Mouse (Mus musculus) heart, adult 8-10 months (tissue): Measurements from ENCODE around the gene Shroom1. TPM values are rescaled to one million over a fixed set of nuclear protein-coding genes. Genes with fewer than 3 reads are reported as not detected.
A peak's percentile ranks its signal among the peaks of the same experiment; 100 is the strongest.
"Not testable (repeated sequence)": the region's sequence is repeated elsewhere in the genome, so short reads cannot be mapped to it uniquely, and the experiment has no call there.

Experiments
- DNase-seq: peaks from one replicate; pipeline ENCODE4 v3.0.0; 2022; ENCODE audit warnings: low spot score
- total RNA-seq, 4 experiments: library from RNA; stranded (reverse); gene quantifications; 2 replicates each; pipeline ENCODE4 v1.2.4; 2022

Gene Shroom1
- total RNA-seq: under 1 TPM; 0.57 to 0.82 (median 0.73) TPM

DNA sequence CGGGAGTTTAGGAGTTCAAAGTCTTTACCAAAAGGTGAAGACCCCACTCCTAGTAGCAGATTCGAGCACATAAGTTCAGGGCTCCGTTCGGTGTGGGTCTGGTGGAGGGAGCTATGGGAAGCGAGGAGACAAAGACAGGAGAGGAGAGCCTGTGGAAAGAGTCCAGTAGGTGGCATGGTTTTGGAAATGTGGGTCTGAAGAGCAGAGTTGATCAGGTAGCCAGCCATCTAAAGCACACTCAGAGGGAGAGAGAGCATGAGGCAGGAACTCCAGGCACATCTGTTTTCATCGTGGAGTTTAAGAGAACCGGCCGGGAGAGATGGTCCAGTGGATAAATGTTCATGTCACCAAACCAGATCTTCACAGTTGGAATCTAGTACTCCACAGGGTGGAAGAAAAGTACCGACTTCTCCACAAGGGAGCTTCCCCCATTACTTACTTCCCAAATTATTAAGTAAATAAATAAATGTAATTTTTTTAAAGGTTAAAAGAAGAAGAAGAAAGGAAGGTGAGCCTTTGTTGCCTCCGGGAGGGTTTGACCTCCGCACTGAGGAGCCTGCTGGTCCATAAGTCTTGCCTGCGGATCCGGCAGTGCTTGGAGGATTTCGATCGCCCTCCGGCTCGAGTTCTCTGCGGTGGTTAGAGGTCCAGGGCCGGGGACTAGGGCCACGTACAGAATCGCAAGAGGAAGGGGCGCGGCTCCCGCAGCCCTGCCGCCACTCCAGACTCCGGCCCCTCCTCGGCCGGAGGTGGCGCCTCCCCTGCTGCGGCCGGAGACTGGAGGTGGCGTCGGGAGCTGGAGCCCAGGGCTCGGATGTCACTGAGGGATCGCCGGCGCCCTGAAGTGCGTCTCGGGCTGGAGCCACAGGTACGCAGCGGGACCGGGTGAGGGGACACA is at the start of gene Shroom1, which contains the start of gene Gm10447:
Gene Shroom1, plus strand, starts transcription at position 732 of the 898 bp plus-strand sequence.
Gene Gm10447, minus strand, starts transcription at position 637 of the 898 bp plus-strand sequence.
- DNase-seq: peak; percentile 40

DNA sequence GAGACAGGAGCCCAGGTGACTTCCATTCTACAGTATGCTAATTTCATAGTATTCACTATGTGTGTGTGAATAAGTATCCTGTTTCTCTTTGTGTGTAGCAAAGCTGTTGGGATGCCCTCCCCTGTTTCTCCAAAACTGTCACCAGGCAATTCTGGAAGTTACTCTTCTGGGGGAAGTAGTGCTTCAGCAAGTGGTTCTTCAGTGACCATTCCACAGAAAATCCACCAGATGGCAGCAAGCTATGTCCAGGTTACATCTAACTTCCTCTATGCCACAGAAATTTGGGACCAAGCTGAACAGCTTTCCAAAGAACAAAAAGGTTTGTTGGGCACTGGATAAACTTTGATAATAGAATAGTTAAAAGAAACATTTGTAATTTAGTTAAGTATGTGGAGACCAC is 45.3 kb upstream of the Shroom1 start:
- no peak for DNase-seq

DNA sequence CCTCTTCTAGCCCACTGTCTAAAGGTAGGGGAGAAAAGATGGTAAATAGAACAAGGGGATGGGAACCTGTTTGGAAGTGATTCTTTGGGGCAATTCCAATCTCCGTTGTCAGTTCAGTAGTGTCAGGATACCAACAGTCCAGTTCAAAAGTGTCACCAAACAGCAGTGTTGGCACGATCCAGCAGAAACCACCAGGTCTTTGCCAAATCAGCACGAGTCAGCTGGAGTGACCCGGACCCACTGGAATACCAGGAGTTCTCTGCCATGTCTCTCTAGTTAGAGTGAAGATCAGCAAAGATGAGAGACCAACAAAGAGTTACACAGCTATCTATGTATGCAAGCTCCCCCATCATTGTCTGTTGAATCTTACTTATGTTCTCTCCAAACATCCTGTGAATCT is 43.1 kb upstream of the Shroom1 start:
- DNase-seq: no peak

DNA sequence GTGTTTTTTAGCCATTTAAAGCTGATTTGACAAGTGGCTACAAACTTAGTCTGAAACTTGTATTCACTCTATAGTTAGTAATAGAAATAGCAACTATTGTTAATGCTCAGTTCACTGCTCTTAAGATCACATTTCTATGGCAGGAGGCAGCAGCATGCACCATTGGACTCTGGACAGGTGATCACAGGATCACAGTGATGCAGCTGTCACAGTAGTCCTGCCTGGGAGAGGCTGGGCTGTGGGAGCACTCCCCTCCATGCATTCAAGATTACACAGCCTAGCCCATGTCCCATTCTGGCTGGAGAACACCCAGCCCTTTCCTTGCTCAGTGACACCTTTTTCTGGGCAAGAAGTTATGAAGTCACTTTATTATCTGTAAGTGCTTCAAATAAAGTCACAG is 39.0 kb upstream of the Shroom1 start:
- no peak for DNase-seq

DNA sequence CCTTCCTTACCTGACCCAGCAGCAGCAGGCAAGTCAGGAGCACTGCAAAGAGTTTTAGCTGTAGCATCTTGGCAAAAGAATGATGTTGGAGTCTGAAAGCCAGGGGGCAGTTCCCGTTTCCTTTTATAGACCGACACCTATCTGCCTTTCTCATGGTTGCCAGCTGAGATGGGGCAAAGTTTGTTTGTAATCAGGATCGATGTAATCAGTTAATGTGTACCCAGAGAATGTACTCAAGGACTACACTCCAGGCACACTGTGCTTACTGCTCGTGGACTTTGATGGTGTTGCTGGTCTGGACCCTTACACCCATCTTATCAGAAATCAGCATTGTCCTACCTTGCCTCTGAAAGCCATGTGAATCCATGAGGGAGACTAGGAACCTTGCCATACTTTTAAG is 34.0 kb upstream of the Shroom1 start, which contains the start of gene Leap2:
Gene Leap2, minus strand, starts transcription at position 135 of the 400 bp plus-strand sequence.
- no peak for DNase-seq

DNA sequence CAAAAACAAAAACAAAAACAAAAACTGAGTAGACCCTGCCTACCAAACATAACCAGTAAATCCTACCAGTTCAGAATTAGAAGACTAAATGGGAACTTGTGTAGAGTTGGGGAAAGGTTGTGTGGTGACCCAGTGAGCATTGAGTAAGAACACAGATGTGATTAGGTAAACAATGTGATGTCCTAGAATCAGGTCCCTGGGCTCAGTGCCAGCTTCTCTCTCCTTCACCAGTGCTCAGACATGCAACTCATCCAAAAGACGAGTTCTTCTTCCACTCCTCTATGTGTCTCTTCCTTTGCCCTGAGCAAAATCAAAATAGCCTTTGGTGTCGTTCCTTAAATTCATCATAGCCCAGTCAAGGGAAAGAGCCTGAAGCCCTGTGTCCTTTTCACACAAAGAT is 32.2 kb upstream of the Shroom1 start:
- no peak for DNase-seq

DNA sequence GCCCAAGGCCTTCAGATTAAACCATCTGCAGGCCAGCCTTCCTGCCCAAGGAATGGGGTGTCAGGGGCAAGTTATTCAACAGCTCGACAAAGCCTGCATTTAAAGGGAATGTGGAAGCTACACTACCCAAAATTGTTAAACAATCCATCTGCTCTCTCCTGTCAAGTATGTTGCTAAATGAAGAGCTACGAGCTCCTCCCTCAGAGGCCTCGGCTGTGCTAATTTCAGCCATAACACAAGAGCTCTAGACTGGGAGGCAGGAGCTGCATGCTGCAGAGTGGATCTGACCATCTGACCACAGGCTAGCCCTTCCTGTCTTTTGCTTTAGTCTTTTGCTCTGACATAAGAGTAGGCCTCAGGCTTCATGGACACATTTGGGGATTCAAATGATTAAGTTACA is 31.8 kb upstream of the Shroom1 start:
- DNase-seq: no peak

DNA sequence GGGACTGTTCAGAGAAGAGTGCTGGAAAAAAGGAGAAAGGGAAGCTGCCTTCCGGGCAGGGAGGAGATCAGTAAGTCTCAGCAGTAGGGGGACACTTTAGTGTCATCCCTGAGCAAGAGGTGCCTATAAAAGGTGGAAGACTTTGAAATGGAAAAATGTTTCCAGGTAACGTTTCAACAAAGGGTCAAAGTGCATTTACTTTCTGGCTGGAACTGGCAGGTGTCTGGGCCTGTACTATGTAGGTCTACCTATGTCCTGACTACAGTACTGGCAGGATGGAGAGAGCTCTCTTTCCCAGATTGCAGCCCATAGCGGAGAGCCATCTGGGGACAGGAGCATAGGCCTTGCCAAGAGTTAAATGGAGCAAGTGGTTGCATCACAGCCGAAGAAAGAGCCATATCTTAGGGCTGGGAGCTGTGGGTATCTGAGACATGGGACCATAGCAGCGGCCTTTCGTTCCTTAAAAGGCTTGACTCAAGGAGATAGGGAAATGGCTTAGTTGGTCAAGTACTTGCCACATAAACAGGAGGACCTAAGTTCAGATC is 31.2 kb upstream of the Shroom1 start:
- no peak for DNase-seq

DNA sequence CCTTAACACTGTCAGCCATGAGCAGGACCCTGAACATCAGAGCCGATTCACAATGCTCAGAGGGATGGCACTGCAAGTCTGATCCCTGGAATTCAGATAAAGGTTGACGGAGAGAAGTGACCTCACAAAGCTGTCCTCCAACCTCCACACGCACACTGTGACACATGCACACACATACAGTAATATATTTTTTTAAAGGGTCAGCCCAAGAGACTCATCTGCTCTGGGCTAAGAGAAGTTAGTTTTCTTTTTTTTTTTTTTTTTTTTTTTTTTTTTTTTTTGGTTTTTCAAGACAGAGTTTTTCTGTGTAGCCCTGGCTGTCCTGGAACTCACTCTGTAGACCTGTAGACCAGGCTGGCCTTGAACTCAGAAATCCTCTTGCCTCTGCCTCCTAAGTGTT is 30.1 kb upstream of the Shroom1 start:
- DNase-seq: not testable (repeated sequence)

DNA sequence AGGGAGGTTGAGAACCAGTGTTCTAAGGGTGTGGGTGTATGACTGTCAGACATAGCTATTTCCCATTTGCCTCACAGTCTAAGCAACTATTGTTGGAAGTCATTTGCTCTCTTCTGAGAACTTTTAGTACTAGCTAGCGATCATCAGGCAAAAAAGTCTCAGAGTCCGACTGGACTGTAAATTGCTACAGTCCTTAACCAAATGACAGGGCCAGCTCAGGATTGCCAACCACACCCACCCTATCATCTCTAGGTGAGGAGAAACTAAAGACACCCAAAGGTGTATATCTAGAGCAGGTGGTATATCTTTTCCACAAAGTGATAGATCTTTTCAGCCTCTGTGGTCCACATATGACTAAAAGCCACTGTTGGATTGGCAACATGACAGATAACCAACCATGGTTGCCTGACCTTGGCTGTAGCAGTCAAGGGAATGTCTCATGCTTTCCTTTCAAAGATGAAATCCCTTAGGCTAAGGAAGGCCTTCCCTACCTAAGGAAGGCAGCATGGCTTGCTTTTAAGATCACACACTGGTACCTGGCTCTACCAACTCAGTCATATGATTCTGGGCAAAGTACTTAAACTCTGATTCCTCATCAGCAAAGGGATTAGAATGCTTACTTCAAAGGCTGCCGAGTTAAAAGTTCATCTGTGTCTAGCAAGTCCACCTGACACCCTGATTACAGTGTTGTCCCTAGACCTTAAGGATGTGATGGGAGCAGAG is 28.9 kb upstream of the Shroom1 start:
- no peak for DNase-seq

DNA sequence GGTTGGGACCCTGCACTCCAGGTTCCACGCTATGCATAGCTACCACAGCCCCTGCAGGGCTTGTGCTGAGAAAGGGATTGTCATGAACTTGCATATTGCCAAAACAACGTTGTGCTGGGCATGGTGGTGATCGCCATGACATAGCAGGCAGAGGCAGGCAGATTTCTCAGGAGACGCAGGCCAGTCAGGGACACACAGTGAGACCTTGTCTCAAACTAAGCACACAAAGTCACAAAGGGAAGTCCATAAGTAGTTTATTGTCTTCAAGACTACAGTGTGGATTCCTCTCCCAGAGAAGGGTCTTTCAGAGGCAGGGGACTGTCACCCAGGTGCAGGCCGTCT is 28.3 kb upstream of the Shroom1 start:
- DNase-seq: no peak

DNA sequence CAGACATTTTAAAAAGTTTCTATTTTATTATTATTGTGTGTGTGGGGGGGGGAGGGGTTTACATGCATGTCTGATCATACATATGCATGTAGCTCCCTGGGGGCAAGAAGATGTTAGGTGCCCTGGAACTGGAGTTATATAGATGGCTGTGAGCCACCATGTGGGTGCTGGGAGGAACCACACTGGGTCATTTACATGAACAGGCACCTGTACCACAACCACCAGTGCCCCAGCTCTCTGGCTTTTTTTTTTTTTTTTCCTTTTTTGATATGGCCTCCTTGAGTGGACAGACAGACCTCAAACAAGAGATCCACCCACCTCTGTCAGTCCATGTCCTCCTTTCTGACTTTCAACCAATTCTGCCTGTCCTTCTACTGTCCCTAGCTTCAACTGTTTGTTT is 27.8 kb upstream of the Shroom1 start:
- no peak for DNase-seq

DNA sequence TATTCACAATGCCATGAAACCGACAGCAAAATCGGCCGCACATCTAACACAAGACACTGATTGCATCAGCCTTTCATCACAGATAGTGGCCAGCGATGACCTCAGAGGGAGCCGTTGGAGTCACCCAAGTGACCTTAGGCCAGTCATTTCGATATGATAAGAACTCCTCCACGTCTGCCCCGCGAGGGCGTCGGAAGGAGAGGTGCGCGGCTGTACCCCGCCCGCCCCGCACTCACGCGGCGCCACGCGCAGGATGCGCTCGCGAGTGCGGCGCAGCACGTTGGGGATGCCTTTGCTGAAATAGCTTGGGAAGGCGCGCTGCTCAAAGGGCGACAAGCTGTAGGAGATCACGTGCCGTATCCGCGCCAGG is 26.7 kb upstream of the Shroom1 start:
- no peak for DNase-seq

DNA sequence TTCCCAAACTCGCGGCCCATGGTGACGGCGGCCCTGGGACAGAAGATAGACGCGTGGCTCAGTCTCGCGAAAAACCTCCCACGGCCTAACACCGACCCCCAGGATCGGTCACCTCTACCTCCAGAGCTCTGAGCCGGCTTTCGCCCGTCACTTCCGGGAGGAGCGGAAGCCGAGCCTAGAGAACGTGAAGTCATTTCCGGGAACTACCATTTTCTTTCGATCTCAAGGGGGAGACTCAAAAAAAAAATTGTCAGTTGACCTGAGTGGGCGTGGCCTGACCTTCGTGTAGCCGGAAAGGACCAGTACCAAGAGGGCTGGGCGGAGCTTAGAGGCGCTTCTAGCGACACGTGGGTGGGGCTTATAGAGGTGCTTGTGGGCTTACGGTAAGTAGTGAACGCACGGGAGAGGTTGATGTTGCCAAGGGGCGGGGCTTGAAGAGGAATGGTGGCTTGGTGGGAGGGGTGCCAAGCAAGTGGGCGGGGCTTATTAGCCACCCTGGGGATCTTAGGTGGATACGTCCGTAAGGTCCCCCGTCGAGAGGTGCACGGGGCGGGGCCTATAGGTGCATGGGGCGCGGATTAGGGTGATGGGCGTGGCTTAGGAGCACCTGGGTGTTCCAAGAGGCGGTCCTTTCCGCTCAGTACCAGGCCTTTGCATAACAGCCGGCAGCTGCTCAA is 26.2 kb upstream of the Shroom1 start, which contains the start of the genes Uqcrq and Gdf9:
Gene Uqcrq, minus strand, starts transcription at position 162 of the 677 bp plus-strand sequence.
Gene Gdf9, plus strand, starts transcription at position 354 of the 677 bp plus-strand sequence.
- peak; percentile 98 for DNase-seq

DNA sequence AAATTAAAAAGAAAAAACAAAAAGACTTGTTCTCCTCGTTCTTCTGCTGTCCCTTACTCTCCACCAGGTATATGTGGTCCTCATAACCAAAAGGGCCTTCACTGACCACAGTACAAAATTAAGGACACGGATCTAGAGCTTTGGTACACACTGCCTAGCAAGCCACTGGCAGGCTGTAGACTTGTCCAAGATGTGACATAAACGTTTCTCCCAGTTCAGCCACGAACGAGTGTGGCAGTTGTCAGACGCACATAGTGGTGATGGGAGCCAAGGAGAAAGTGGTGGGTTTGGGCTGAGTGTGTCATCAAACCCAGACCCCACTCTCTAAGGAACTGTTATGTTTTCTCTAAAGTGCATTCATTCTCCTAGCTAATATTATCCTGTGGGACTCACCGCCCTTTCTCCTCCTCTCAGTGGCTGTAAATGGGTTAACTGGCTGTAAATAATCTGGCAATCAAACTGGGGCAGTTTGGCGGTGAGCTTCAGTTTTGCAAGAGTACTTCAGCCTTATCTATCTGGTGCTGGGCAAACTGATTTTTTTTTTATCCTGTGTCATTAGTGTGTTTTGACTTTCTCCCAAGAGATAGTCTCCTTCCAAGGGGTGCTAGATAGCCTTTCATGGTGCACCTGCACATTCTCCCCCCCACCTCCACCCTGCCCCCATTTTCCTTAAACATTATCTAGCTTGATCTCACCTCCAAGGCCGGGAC is 25.5 kb upstream of the Shroom1 start:
- no peak for DNase-seq

DNA sequence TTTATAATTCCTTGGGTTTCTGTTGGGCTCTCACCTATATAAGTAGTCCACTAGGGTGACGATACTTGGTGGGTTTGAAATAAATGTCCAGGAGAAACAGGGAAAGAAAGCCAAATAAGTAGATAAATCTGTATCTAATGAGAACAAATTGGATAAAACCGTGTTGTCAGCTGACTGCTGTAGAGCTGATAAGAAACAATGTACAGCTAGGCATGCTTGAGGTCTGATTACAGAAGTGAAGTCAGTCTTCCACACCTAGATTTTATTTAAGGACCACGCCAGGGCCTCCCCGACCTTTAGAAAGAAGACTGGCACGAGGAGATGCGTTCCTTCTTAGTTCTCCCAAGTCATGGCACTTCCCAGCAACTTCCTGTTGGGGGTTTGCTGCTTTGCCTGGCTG is 23.9 kb upstream of the Shroom1 start:
- DNase-seq: no peak

DNA sequence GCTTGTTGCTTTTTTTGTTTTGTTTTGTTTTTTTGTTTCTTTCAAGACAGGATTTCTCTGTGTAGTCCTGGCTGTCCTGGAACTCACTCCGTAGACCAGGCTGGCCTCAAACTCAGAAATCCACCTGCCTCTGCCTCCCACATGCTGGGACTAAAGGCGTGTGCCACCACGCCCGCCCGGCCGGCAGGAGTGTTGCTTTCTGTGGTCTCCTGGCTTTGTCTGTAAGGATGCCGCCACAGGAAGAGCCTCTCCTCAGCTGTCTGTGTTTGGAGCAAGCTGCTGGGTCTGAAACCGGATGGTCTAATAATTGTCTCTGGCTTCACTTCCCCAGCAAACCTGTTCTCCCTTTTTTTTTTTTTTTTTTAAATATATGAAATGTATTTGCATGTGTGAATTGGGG is 21.5 kb upstream of the Shroom1 start:
- DNase-seq: no peak

DNA sequence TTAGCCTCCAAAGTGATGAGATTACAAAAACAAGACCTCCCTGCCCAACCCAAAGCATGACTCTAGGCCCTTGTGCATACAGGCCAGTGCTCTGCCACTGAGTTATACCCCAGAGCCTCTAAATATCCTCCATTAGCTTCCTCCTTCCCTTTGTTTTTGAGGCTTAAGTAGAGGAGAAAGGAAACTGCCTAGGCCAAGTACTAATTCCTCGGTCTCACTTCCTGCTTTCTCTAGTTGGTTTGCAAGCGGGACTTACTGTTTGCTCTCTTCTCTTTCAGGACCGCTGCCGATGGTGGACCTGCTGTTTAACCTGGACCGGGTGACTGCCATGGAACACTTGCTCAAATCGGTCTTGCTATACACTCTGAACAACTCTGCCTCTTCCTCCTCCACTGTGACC is 20.7 kb upstream of the Shroom1 start:
- no peak for DNase-seq

DNA sequence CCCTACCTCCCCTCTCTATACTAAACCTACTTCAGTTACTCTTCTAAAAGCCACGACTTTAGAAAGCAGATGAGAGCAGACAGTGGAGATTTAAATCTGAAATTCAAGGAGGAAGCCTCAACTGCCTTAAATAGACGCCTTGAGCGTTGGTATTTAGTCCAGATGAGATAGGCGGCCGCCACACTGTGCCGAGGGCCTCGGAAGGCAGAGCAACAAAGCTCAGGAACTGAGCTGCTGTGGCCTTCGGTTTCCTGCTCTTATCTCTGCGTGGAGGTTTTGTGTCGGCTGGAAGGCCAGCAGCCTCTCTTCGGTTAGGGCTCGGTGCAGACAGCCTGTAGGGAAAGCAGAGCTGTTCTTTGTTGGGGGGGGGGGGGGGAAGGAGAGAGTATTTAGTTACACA is 15.1 kb upstream of the Shroom1 start:
- no peak for DNase-seq

DNA sequence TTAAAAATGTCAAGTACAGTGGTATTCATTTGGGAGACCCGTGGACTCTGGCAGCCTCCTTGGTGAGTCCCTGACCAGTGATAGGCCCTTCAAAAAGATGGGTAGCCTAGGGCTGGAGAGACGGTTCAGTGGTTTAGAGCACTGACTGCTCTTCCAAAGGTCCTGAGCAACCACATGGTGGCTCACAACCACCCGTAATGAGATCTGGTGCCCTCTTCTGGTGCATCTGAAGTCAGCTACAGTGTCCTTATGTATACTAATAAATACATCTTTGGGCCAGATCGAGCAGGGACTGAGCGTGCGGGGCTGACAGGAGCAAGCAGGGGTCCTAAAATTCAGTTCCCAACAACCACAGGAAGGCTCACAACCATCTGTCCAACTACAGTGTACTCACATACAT is 13.1 kb upstream of the Shroom1 start:
- DNase-seq: no peak

DNA sequence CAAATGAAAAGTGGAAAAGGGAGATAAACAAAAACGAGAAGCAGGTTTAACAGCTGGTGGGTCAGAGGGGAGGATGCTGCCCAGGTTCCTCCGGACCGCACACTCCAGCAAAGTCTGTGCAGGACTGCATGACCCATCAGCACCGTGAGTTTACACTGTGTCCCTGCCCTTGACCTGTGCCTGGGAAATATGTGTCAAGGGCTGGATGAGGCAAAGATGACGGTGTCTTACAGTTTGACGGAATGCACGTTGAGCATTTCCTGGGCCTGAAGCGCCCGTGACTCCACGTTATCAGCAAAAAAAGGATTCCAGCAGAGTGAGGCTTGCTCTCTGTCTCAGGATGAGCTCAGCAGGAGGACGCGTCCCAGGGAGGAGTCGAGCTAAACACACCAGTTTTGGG is 11.4 kb upstream of the Shroom1 start:
- no peak for DNase-seq
